Mouse (Mus musculus) kidney, embryonic 14.5 days (tissue): ENCODE measurements around the gene Lrrk1. TPM values are rescaled to one million over a fixed set of nuclear protein-coding genes. Genes with fewer than 3 reads are reported as not detected.

Source experiments
- ATAC-seq: fragments of 200-750 bp; cut with Nextera tagmentation; 2 replicates; pipeline ENCODE4 v1.8.0; 2017; ENCODE audit warnings: moderate number of reproducible peaks, mild to moderate bottlenecking, moderate TSS enrichment, moderate library complexity; ENCODE audit not compliant: low FRiP score, low TSS enrichment
- H3K27ac ChIP-seq: fragments of 300-500 bp; sonication (generic); 2 replicates; pipeline ENCODE4 v1.5.1; 2014; ENCODE audit warnings: low read depth, mild to moderate bottlenecking, low read length, moderate library complexity, mixed read lengths
- H3K27me3 ChIP-seq: fragments of 300-500 bp; sonication (generic); 2 replicates; pipeline ENCODE4 v1.6.1; 2014; ENCODE audit warnings: mild to moderate bottlenecking, low read length; ENCODE audit not compliant: control insufficient read depth, insufficient read depth
- H3K36me3 ChIP-seq: fragments of 300-500 bp; sonication (generic); 2 replicates; pipeline ENCODE4 v1.6.1; 2014; ENCODE audit warnings: low read length, mixed read lengths; ENCODE audit not compliant: control insufficient read depth, insufficient read depth
- H3K4me1 ChIP-seq: fragments of 300-500 bp; sonication (generic); 2 replicates; pipeline ENCODE4 v1.6.1; 2014; ENCODE audit warnings: low read length, mixed read lengths; ENCODE audit not compliant: control insufficient read depth, insufficient read depth
- H3K4me2 ChIP-seq: fragments of 300-500 bp; sonication (generic); replicated peaks from 2 replicates; pipeline ENCODE4 v1.6.1; 2014; ENCODE audit warnings: low read depth, mild to moderate bottlenecking, low read length
- H3K4me3 ChIP-seq: fragments of 300-500 bp; sonication (generic); 2 replicates; pipeline ENCODE4 v1.5.1; 2014; ENCODE audit warnings: mild to moderate bottlenecking, low read length
- H3K9ac ChIP-seq: fragments of 300-500 bp; sonication (generic); 2 replicates; pipeline ENCODE4 v1.6.1; 2014; ENCODE audit warnings: low read depth, mild to moderate bottlenecking, low read length, moderate library complexity
- H3K9me3 ChIP-seq: fragments of 300-500 bp; sonication (generic); 2 replicates; pipeline ENCODE4 v1.6.1; 2016; ENCODE audit warnings: low read length; ENCODE audit not compliant: control insufficient read depth
- WGBS: fragments of 180-500 bp; shearing (Covaris S2); extraction: QIAGEN DNeasy Blood & Tissue Kit; methylation state at CpG from one replicate; pipeline ENCODE4 v1.1.7; 2014; 5-methylcytosine and 5-hydroxymethylcytosine counted together
- polyA plus RNA-seq: library from polyadenylated mRNA; unstranded; fragments of >200 nt; fragmentation: Nextera tagmentation; extraction: Ambion mirVana; gene quantifications from 2 replicates; pipeline ENCODE4 v1.2.1, GENCODE M21; 2014

Gene Lrrk1
- polyA plus RNA-seq, 1 experiment from 2014 or later = 12.4 TPM

DNA sequence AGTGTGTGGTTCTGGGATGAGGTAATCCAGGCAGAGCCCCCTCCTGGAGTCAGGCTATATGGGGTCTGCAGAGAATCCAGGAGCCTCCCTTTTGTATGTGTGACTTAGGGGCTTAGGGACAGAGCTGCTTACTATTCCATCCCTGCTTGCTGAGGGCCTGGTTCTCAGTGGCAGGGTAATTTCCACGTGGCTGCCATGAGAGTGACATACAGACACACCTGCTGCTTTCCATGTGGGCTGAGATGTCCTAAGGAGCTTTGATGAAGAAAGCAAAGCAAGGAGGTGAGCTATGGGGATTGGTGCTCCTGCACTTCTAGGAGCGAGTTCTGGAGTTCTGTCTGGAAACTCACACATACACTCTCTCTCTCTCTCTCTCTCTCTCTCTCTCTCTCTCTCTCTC lies 139.1 kb downstream of the Lrrk1 start:
- Histone ChIP-seq H3K9ac (no peak overlapping the region), H3K4me1 (peaks cover 7% of the 10 kb centered on the region; the same call in 1 of the 2 replicates), H3K4me2 (no peak overlapping the region), H3K36me3 (no peaks in the 10 kb centered on the region), H3K9me3 (no peaks in the 10 kb centered on the region), H3K4me3 (no peak overlapping the region), H3K27ac (no peak overlapping the region), H3K27me3 (no peaks in the 10 kb centered on the region)
- ATAC-seq = no peak
- WGBS = 47% methylated on average over 2 of the region's 2 CpGs

DNA sequence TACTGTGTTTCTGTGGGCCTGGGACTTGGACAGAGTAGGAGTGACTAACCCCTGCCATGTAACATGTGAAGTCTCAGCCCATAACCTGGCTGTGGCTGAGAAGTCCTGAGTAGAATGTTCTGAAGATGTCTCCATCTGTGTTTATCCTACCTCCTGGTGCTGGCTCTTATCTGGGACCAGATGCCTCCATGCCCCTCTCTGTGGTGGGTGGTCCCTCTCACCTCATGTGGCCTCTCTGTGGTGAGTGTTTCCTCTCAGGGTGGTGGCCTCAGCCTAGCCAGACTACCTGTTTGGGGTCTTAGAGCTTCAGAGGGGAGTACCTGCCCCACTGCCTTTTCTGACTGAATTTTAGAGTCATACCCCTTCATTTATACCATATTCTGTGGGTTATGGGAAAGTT lies 139.9 kb downstream of the Lrrk1 start:
- Histone ChIP-seq H3K9me3 (no peaks in the 10 kb centered on the region), H3K36me3 (no peaks in the 10 kb centered on the region), H3K4me1 (peaks cover 7% of the 10 kb centered on the region; the same call in 1 of the 2 replicates), H3K27ac (no peak overlapping the region), H3K4me2 (no peak overlapping the region), H3K4me3 (no peak overlapping the region), H3K27me3 (no peaks in the 10 kb centered on the region), H3K9ac (no peak overlapping the region)
- no peak for ATAC-seq

DNA sequence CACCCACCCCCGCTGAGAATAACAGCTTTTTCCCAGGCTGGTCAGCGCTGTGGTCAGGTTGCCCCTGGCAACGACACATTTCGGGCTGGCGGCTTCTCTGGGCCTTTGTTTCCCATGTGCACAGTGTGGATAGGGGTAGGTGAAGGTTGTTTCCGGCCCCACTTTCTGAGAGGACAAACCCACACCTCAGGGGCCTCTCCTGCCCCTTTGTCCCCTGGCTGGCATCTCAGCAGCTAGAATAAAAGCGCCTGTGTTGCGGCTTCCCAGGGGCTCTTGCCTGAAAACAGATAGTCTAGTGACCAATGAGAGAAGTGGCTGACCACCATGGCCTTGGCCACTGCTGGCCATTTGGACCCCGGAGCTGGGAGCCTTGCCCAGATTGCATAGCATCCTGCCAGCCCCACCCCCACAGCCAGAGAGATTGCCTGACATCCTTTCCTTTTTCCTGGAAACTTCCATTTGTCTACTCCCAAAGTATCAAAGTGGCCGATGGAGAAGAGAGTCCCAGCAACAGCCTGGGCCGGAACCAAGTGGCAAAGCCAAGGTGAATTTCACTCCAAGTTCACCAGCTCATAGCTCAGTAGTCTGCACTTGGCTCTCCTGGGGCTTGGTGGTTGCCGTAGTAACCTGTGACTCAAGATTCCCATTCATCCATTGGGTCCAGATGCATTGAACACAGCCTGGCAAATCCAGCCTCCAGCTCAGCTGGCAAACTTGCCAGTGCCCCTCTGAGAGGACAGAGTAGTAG lies 140.7 kb downstream of the Lrrk1 start:
- no peaks in the 10 kb centered on the region for H3K36me3 ChIP-seq
- no peak overlapping the region for H3K9ac ChIP-seq
- H3K4me2 ChIP-seq = no peak overlapping the region
- H3K27me3 ChIP-seq = no peaks in the 10 kb centered on the region
- H3K9me3 ChIP-seq = no peaks in the 10 kb centered on the region
- H3K4me3 ChIP-seq = no peak overlapping the region
- no peak for ATAC-seq
- H3K27ac ChIP-seq = no peak overlapping the region
- 59% methylated on average over 12 of the region's 12 CpGs for WGBS
- peaks cover 7% of the 10 kb centered on the region; the same call in 1 of the 2 replicates for H3K4me1 ChIP-seq

DNA sequence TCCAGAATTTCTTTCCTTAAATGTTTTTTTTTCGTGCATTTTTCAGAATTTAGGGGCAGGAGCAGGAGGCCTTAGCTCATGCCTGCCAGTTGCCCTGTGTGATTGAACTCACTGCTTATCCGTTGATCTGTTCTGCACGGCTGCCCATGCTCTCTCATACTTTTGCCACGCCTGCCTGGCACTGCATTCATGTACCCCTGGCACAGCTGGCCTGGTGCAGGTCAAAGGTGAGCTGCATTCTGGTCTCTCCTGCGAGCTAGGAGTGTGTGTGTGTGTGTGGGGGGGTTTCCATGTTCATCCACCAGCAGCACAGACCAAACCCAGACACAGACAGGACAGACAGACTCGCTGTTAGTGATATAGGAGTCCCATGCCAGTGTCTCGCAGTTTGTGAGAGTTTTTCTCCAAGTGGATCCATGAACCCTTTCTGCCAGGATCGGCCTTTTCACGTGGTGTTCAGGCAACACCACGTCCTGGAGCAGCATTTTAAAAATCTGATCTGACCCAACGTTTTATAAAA lies 141.4 kb downstream of the Lrrk1 start:
- no peaks in the 10 kb centered on the region for H3K36me3 ChIP-seq
- 59% methylated on average over 11 of the region's 11 CpGs for WGBS
- no peak for ATAC-seq
- no peak overlapping the region for H3K4me3 ChIP-seq
- H3K9ac ChIP-seq = no peak overlapping the region
- no peak overlapping the region for H3K4me2 ChIP-seq
- no peak overlapping the region for H3K27ac ChIP-seq
- H3K4me1 ChIP-seq = peaks cover 7% of the 10 kb centered on the region; the same call in 1 of the 2 replicates
- H3K9me3 ChIP-seq = no peaks in the 10 kb centered on the region
- H3K27me3 ChIP-seq = no peaks in the 10 kb centered on the region

DNA sequence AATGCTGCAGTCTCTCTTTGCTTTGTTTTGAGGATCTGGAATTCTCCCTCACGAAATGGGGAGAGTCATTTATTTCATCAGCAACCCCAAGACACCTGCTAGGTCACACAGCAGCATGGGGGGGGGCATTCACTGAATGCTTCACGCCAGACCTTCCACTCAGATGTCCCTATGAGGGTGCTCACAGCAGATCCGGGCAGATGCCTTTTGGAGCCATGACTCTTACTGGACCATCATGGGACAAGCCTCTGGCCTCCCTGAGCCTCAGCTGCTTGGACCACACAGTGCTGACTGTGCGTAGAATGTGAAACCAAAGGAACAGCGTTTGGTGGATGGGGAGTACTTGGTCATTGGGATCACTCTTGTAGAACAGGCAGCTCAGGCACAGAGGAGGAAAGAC lies 142.5 kb downstream of the Lrrk1 start:
- 76% methylated on average over 5 of the region's 5 CpGs for WGBS
- Histone ChIP-seq H3K9ac (no peak overlapping the region), H3K4me1 (peaks cover 7% of the 10 kb centered on the region; the same call in 1 of the 2 replicates), H3K27me3 (no peaks in the 10 kb centered on the region), H3K9me3 (no peaks in the 10 kb centered on the region), H3K4me2 (no peak overlapping the region), H3K27ac (no peak overlapping the region), H3K36me3 (no peaks in the 10 kb centered on the region), H3K4me3 (no peak overlapping the region)
- no peak for ATAC-seq

DNA sequence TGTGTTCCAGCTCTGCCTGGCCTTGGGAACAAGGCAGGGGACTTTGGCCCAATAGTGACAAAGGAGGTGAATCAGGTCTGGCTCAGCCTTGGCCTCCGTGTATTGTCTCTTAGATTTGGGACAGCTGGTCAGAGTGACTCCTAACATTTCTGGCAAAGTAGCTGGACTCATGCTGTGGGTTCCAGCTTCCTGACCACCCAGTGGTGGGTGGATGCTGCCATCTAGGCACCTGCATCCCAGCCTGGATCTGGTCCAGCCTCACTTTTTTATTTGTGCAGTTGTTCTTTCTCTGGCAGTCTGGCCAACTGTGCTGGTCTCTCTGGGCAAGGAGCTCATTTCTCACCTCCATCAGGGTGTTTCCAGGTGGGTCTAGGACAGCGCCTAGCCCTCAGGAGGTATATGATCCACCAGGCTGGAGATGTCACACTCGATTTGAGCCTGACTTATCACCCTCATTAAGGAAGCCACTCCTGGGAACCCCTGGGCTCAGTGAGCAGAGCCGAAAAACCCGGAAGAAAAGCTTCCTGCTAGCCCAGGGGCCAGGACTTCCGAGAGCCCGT lies 144.3 kb downstream of the Lrrk1 start:
- Histone ChIP-seq H3K9ac (no peak overlapping the region), H3K4me1 (peaks cover 7% of the 10 kb centered on the region; the same call in 1 of the 2 replicates), H3K4me3 (no peak overlapping the region), H3K27me3 (no peaks in the 10 kb centered on the region), H3K36me3 (no peaks in the 10 kb centered on the region), H3K27ac (no peak overlapping the region), H3K4me2 (no peak overlapping the region), H3K9me3 (no peaks in the 10 kb centered on the region)
- no peak for ATAC-seq
- WGBS = 61% methylated on average over 7 of the region's 7 CpGs

DNA sequence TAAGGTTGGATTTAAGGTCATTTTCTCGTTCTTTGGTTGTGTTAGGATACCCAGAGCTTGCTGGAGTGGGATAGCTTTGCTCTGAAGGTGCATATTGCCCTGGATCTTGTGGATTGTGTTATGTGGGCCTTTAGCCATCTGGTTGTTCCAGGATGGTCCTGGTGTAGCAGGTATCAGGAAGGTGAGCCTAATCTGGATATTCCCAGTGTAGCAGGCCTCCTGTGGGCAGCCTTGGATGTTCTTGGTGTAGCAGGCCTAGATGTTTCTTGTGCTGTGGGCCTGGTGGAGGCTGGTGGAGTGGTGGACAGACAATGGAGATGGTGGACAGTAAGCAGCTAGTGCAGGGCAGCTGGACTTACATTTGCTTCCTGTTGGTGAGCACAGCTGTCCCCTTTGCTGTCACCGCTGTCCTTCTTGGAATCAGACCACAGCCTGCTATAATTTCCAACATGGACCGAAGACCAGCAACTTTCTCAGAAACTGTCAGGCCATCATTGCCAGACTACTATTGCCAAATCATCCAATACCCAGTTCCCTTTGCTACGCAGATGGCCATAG lies 146.2 kb downstream of the Lrrk1 start:
- H3K9me3 ChIP-seq = no peaks in the 10 kb centered on the region
- H3K27me3 ChIP-seq = no peaks in the 10 kb centered on the region
- H3K4me1 ChIP-seq = 0 out of 2 replicates have a peak, but pooled peaks cover 3% of the 10 kb centered on the region
- no peak overlapping the region for H3K9ac ChIP-seq
- ATAC-seq = no peak
- H3K4me3 ChIP-seq = no peak overlapping the region
- H3K36me3 ChIP-seq = no peaks in the 10 kb centered on the region
- H3K4me2 ChIP-seq = no peak overlapping the region
- 95% methylated on average over 4 of the region's 4 CpGs for WGBS
- no peak overlapping the region for H3K27ac ChIP-seq

DNA sequence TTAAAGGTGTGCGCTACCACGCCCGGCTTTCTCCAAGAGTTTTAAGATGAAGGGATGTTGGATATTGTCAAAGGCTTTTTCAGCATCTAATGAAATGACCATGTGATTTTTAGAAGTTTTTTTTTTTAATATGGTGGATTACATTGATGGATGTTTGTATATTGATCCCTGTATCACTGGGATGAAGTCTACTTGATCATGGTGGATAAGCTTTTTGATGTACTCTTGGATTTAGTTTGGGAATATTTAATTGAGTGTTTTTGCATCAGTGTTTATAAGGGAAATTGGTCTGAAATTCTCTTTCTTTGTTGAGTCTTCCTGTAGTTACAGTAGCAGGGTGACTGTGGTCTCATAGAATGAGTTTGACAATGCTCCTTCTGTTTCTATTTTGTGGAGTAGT lies 150.0 kb downstream of the Lrrk1 start:
- Histone ChIP-seq H3K27ac (no peak overlapping the region), H3K4me2 (no peak overlapping the region), H3K4me1 (0 out of 2 replicates have a peak, but pooled peaks cover 4% of the 10 kb centered on the region), H3K27me3 (no peaks in the 10 kb centered on the region), H3K4me3 (no peak overlapping the region), H3K36me3 (no peaks in the 10 kb centered on the region), H3K9me3 (no peaks in the 10 kb centered on the region), H3K9ac (no peak overlapping the region)
- WGBS = 97% methylated on average over 3 of the region's 3 CpGs
- no peak for ATAC-seq

DNA sequence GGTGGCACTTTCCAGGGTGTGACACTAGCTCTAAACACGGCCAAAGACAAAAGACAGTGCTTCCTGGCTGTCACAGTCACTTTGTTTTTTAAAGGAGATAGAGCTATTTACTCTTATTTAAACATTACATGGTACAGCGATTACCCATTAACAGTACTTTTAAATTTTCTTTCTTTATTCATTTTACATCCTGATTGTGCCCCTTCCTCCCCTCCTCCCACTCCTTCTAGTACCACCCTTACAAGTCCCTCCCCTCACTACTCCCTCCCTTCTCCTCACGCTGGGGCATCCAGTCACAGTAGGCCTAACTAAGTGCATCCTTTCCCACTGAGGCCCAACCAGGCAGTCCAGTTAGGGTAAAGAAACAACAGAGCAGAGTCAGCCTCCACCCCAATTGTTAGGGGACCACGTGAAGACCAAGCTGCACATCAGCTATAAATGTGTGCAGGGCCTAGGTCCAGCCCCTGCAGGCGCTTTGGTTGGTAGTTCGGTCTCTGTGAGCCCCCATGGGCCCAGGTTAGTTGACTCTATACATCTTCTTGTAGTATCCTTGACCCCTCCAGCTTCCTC lies 154.1 kb downstream of the Lrrk1 start:
- Histone ChIP-seq H3K4me3 (no peak overlapping the region), H3K4me1 (peaks cover 14% of the 10 kb centered on the region; the same call in 1 of the 2 replicates), H3K9me3 (no peaks in the 10 kb centered on the region), H3K36me3 (no peaks in the 10 kb centered on the region), H3K4me2 (no peak overlapping the region), H3K27ac (no peak overlapping the region), H3K27me3 (no peaks in the 10 kb centered on the region), H3K9ac (no peak overlapping the region)
- WGBS = 74% methylated on average over 6 of the region's 6 CpGs
- no peak for ATAC-seq
